Mouse (Mus musculus) heart, embryonic 12.5 days (tissue): ENCODE measurements at regions not wholly inside any gene's neighbourhood (a gene's known extent, or its start where the extent isn't known, plus 50 kb on each side); places are given as distances from the start of the nearest gene placed in this dataset.
"Not testable (repeated sequence)": the region's sequence is repeated elsewhere in the genome, so short reads cannot be mapped to it uniquely, and the experiment has no call there.

Source experiments
- ATAC-seq: fragments of 200-750 bp; cut with Nextera tagmentation; 2 replicates; pipeline ENCODE4 v1.8.0; 2017; ENCODE audit warnings: moderate TSS enrichment, moderate library complexity; ENCODE audit not compliant: insufficient number of reproducible peaks, low FRiP score
- H3K27ac ChIP-seq: fragments of 300-500 bp; sonication (generic); 2 replicates; pipeline ENCODE4 v1.5.1; 2016; ENCODE audit warnings: mild to moderate bottlenecking, moderate library complexity; ENCODE audit not compliant: poor library complexity, severe bottlenecking
- H3K27me3 ChIP-seq: fragments of 300-500 bp; sonication (generic); replicated peaks from 2 replicates; pipeline ENCODE4 v1.6.1; 2016; ENCODE audit warnings: mild to moderate bottlenecking, moderate library complexity
- H3K36me3 ChIP-seq: fragments of 300-500 bp; sonication (generic); 2 replicates; pipeline ENCODE4 v1.6.1; 2016; ENCODE audit warnings: mild to moderate bottlenecking, moderate library complexity
- H3K4me1 ChIP-seq: fragments of 300-500 bp; sonication (generic); replicated peaks from 2 replicates; pipeline ENCODE4 v1.6.1; 2016; ENCODE audit warnings: mild to moderate bottlenecking
- H3K4me2 ChIP-seq: fragments of 300-500 bp; sonication (generic); 2 replicates; pipeline ENCODE4 v1.6.1; 2016; ENCODE audit warnings: mild to moderate bottlenecking, moderate library complexity
- H3K4me3 ChIP-seq: fragments of 300-500 bp; sonication (generic); 2 replicates; pipeline ENCODE4 v1.5.1; 2016; ENCODE audit warnings: mild to moderate bottlenecking
- H3K9ac ChIP-seq: fragments of 300-500 bp; sonication (generic); 2 replicates; pipeline ENCODE4 v1.6.1; 2016; ENCODE audit warnings: mild to moderate bottlenecking, moderate library complexity
- H3K9me3 ChIP-seq: fragments of 300-500 bp; sonication (generic); replicated peaks from 2 replicates; pipeline ENCODE4 v1.6.1; 2016; ENCODE audit warnings: mild to moderate bottlenecking, moderate library complexity
- WGBS: fragments of 180-500 bp; shearing (Covaris S2); methylation state at CpG from one replicate; pipeline ENCODE4 v1.1.7; 2016; 5-methylcytosine and 5-hydroxymethylcytosine counted together

- Histone ChIP-seq H3K9ac (no peak overlapping the region), H3K36me3 (no peaks in the 10 kb centered on the region), H3K4me1 (0 out of 2 replicates have a peak, but pooled peaks cover 3% of the 10 kb centered on the region), H3K4me2 (no peak overlapping the region), H3K27me3 (no peaks in the 10 kb centered on the region), H3K4me3 (no peak overlapping the region), H3K27ac (no peak overlapping the region), H3K9me3 (no peaks in the 10 kb centered on the region)
- 83% methylated on average over 5 of the region's 5 CpGs for WGBS
- no peak for ATAC-seq
Measured at GRCm38 (mm10) chr16:63104383-63104782, 250.3 kb downstream of the Pros1 start.

DNA sequence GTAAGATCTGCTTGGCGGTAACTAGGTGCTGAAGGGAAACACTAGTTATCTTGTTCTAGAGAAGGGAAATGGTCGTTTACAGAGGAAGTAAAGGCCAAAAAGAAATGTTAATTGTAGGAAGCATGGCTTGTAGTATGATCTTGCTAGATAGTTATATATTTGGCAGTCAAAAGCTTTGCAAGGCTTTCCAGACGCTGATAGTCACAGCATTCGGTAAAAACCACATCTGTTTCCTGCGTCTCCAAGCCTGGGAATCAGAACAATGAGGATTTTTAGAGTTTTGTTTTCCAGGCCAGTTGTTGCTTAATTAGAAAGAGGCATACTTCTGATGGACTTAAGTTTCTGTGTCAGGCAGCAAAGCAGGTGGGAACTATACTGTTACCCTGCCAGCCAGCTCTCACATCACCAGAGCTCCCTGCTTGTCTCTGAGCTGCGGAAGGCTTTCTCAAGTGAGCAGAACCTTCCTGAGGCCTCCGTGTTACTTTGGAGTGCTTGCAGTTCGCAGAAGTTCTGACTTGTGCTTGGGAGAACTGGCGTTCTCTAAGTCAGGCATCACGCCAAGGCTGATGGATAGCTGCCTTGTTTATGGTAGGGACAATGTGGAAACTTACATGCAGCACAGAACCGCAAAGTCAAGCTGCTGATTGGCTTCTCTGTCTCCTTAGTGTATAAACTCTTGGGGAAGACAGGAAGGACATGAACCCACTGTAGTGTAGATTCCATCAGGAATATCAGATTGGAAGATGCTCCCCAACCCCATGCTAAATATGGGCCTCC, 251.0 kb downstream of the Pros1 start:
- 0 out of 2 replicates have a peak, but pooled peaks cover 3% of the 10 kb centered on the region for H3K4me1 ChIP-seq
- H3K27ac ChIP-seq: 0 out of 2 replicates have a peak overlapping the region, but pooled peaks have one; percentile 14
- no peak overlapping the region for H3K9ac ChIP-seq
- no peaks in the 10 kb centered on the region for H3K27me3 ChIP-seq
- no peak overlapping the region for H3K4me2 ChIP-seq
- ATAC-seq: no peak
- H3K36me3 ChIP-seq: no peaks in the 10 kb centered on the region
- no peak overlapping the region for H3K4me3 ChIP-seq
- H3K9me3 ChIP-seq: no peaks in the 10 kb centered on the region
- 51% methylated on average over 11 of the region's 11 CpGs for WGBS

- Histone ChIP-seq H3K4me1 (no peaks in the 10 kb centered on the region), H3K27ac (no peak overlapping the region), H3K4me2 (no peak overlapping the region), H3K9ac (no peak overlapping the region), H3K4me3 (no peak overlapping the region), H3K27me3 (no peaks in the 10 kb centered on the region), H3K36me3 (no peaks in the 10 kb centered on the region), H3K9me3 (no peaks in the 10 kb centered on the region)
- ATAC-seq: no peak
- WGBS: 65% methylated on average over 2 of the region's 2 CpGs
Measured at GRCm38 (mm10) chr16:63116456-63116855, 262.3 kb downstream of the Pros1 start.

DNA sequence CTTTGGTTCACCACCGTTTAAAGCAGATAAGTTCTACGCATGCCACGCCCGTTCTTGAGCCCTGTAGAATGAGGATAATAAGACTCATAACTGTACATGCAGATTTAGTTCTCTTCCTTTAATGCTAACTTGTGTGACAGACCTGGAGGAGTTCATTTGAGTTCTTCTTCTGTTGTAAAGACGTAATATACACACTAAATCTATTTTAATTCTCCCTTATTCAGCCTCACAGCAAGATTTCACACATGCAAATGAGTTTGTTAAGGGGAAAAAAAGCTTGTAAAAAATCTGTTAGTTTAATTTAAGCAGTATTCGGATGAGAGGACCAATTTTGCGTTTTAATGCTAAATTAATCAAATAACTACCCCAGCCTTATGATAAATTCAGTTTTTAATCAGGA, 264.6 kb downstream of the Pros1 start:
- H3K27me3 ChIP-seq: no peaks in the 10 kb centered on the region
- H3K4me1 ChIP-seq: no peaks in the 10 kb centered on the region
- no peaks in the 10 kb centered on the region for H3K36me3 ChIP-seq
- no peak overlapping the region for H3K27ac ChIP-seq
- 68% methylated on average over 7 of the region's 7 CpGs for WGBS
- no peaks in the 10 kb centered on the region for H3K9me3 ChIP-seq
- H3K9ac ChIP-seq: no peak overlapping the region
- ATAC-seq: no peak
- H3K4me3 ChIP-seq: no peak overlapping the region
- no peak overlapping the region for H3K4me2 ChIP-seq

DNA sequence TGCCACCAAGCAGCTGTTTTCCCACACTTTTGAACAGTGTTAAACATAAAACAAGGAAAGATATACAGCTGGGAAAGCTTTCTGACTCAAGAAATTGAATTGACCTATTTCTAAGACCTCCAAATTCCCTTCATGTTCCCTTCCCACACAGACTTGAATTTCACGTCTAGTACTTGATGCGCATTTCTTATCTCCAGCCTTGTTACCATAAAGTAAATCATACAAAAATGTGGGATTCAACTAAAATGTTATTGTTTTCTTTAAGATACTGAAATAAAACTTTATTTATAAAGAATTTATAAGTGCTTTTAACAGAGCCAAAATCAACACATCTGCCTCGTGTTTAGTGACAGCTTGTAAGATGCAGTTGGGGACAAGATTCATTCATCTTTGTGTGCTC, 289.7 kb downstream of the Pros1 start:
- WGBS: 68% methylated on average over 3 of the region's 3 CpGs
- H3K27me3 ChIP-seq: no peaks in the 10 kb centered on the region
- H3K9ac ChIP-seq: no peak overlapping the region
- H3K4me2 ChIP-seq: no peak overlapping the region
- no peak overlapping the region for H3K4me3 ChIP-seq
- H3K36me3 ChIP-seq: no peaks in the 10 kb centered on the region
- no peaks in the 10 kb centered on the region for H3K4me1 ChIP-seq
- no peak for ATAC-seq
- H3K27ac ChIP-seq: no peak overlapping the region
- no peaks in the 10 kb centered on the region for H3K9me3 ChIP-seq

- H3K9me3 ChIP-seq: no peaks in the 10 kb centered on the region
- H3K4me2 ChIP-seq: no peak overlapping the region
- H3K27me3 ChIP-seq: no peaks in the 10 kb centered on the region
- ATAC-seq: no peak
- no peaks in the 10 kb centered on the region for H3K36me3 ChIP-seq
- WGBS: 49% methylated on average over 2 of the region's 2 CpGs
- H3K4me1 ChIP-seq: no peaks in the 10 kb centered on the region
- H3K27ac ChIP-seq: no peak overlapping the region
- no peak overlapping the region for H3K4me3 ChIP-seq
- H3K9ac ChIP-seq: no peak overlapping the region
Measured at GRCm38 (mm10) chr16:63155300-63155821, 301.3 kb downstream of the Pros1 start.

DNA sequence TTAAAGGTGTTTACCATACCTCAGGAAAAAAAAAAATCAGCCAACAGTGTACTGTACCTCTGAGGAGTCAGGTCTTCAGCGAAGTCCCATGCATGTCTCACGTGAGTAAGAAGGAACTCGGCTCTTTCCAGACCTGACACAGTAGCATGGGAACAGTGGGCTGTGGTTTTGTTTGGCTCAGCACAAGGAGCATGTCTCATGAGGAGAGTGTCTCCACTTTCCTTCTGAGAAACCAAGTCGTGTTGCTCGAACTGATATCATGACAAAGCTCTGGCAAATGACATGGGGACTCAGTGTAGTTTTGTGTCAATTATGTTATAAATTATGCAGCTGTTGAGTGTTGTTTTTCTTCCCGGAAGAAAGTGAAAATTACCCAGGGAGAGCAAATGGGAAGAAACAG, 316.0 kb downstream of the Pros1 start:
- H3K9me3 ChIP-seq: no peaks in the 10 kb centered on the region
- H3K4me3 ChIP-seq: no peak overlapping the region
- no peak overlapping the region for H3K27ac ChIP-seq
- no peaks in the 10 kb centered on the region for H3K27me3 ChIP-seq
- H3K4me1 ChIP-seq: no peaks in the 10 kb centered on the region
- WGBS: 69% methylated on average over 6 of the region's 6 CpGs
- no peak overlapping the region for H3K4me2 ChIP-seq
- ATAC-seq: no peak
- no peaks in the 10 kb centered on the region for H3K36me3 ChIP-seq
- H3K9ac ChIP-seq: no peak overlapping the region

- H3K27ac ChIP-seq: no peak overlapping the region
- H3K36me3 ChIP-seq: no peaks in the 10 kb centered on the region
- 67% methylated on average over 5 of the region's 5 CpGs for WGBS
- H3K4me2 ChIP-seq: no peak overlapping the region
- ATAC-seq: no peak
- no peaks in the 10 kb centered on the region for H3K27me3 ChIP-seq
- no peaks in the 10 kb centered on the region for H3K4me1 ChIP-seq
- no peak overlapping the region for H3K9ac ChIP-seq
- H3K9me3 ChIP-seq: no peaks in the 10 kb centered on the region
- no peak overlapping the region for H3K4me3 ChIP-seq
Measured at GRCm38 (mm10) chr16:63179228-63179627, 325.1 kb downstream of the Pros1 start.

DNA sequence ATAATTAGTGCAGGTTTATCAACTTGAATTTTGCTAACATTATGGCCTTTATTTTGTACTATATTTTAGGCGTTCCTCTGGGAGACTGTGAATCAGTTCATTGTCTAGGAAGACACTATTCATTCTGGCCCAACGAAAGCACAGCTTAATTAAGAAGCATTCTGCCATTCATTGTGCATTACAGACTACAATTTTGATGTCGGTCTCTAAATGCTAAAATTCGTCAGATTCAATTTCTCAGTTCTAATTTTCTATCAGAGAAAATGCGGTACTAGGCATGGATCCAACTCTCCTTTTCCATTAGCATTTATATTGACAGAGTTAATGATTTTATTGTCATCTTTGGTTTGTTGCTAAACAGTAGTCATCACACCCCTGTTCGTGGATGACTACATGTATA, 337.1 kb downstream of the Pros1 start:
- Histone ChIP-seq H3K36me3 (no peaks in the 10 kb centered on the region), H3K27ac (no peak overlapping the region), H3K4me3 (no peak overlapping the region), H3K9me3 (no peaks in the 10 kb centered on the region), H3K4me1 (no peaks in the 10 kb centered on the region), H3K4me2 (no peak overlapping the region), H3K9ac (no peak overlapping the region), H3K27me3 (no peaks in the 10 kb centered on the region)
- no peak for ATAC-seq
- WGBS: 81% methylated on average over 6 of the region's 6 CpGs

GRCm38 (mm10) chr16:63191623-63192022, 337.5 kb downstream of the Pros1 start:
- Histone ChIP-seq H3K9ac (no peak overlapping the region), H3K4me2 (no peak overlapping the region), H3K9me3 (no peaks in the 10 kb centered on the region), H3K4me1 (no peaks in the 10 kb centered on the region), H3K27me3 (no peaks in the 10 kb centered on the region), H3K27ac (no peak overlapping the region), H3K4me3 (no peak overlapping the region), H3K36me3 (no peaks in the 10 kb centered on the region)
- no peak for ATAC-seq
- 88% methylated on average over 1 of the region's 1 CpGs for WGBS

DNA sequence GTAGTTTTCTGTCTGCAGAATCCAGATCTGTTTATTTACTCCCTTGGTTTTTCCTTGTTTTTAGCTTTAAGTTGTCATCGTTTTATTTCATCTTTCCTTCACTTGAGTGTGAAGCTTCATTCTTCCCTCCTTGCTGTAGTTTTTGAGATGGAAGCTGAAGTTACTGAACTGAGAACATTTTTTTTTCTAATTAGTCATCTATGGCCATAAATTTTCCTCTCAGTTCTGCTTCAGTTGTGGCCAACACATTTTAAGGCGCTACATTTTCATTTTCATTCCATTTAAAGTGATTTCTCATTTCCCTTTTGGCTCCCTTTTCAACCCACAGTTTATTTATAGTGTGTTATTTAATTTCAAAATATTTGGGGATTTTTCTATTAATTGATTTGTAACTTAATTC, 340.5 kb downstream of the Pros1 start:
- no peak overlapping the region for H3K9ac ChIP-seq
- no peak overlapping the region for H3K4me2 ChIP-seq
- 83% methylated on average over 2 of the region's 2 CpGs for WGBS
- H3K27me3 ChIP-seq: no peaks in the 10 kb centered on the region
- H3K36me3 ChIP-seq: no peaks in the 10 kb centered on the region
- no peak overlapping the region for H3K27ac ChIP-seq
- ATAC-seq: no peak
- H3K4me3 ChIP-seq: no peak overlapping the region
- no peaks in the 10 kb centered on the region for H3K9me3 ChIP-seq
- no peaks in the 10 kb centered on the region for H3K4me1 ChIP-seq

GRCm38 (mm10) chr16:63213471-63213870, 359.4 kb downstream of the Pros1 start:
- not testable (repeated sequence) for ATAC-seq
- 90% methylated on average over 1 of the region's 1 CpGs for WGBS

More at GRCm38 (mm10) chr16:63213471-63213870, 359.4 kb downstream of the Pros1 start:
- not testable (repeated sequence) for H3K27ac ChIP-seq, H3K9ac ChIP-seq, H3K4me2 ChIP-seq, H3K9me3 ChIP-seq, H3K4me1 ChIP-seq, H3K36me3 ChIP-seq, H3K27me3 ChIP-seq, H3K4me3 ChIP-seq
